Mouse (Mus musculus) megakaryocyte, embryonic 14.5 days (primary cell): ENCODE results near the gene Hvcn1.

Experiments used
- FLI1 ChIP-seq: IDR thresholded peaks from 2 replicates; pipeline ENCODE4 v1.6.1; 2012; ENCODE audit warnings: low read length, inconsistent platforms, mixed read lengths
- GATA1 ChIP-seq: IDR thresholded peaks from 3 replicates; pipeline ENCODE4 v1.6.1; 2012; ENCODE audit warnings: mixed read lengths, low read length, inconsistent platforms, borderline replicate concordance

GRCm38 (mm10) chr5:122206475-122206874 is at the start of gene Hvcn1:
- TF ChIP-seq GATA1 (no peak), FLI1 (no peak)
